Mouse (Mus musculus) CH12.LX (cell line): ENCODE measurements around the gene Prrg1.

Source experiments
- CHD1 ChIP-seq: IDR thresholded peaks from 2 replicates; pipeline ENCODE4 v1.6.1; 2012; ENCODE audit warnings: low read depth, low read length, improper control_type of control experiment, inconsistent platforms
- CTCF ChIP-seq, 2 experiments: IDR thresholded peaks in 1 of 2; conservative IDR thresholded peaks in 1 of 2; 2 replicates each; pipeline ENCODE4 v1.5.1; 2011 to 2012; ENCODE audit warnings: low read depth in 2 of 2, low read length in 2 of 2, improper control_type of control experiment in 1 of 2, inconsistent platforms in 1 of 2, mild to moderate bottlenecking in 1 of 2, moderate library complexity in 1 of 2
- ELF1 ChIP-seq: IDR thresholded peaks from 2 replicates; pipeline ENCODE4 v1.6.1; 2014; ENCODE audit warnings: low read depth, mild to moderate bottlenecking, inconsistent platforms, low read length, improper control_type of control experiment
- EP300 ChIP-seq: IDR thresholded peaks from 2 replicates; pipeline ENCODE4 v1.6.1; 2011; ENCODE audit warnings: low read length, improper control_type of control experiment
- ETS1 ChIP-seq: conservative IDR thresholded peaks from 2 replicates; pipeline ENCODE4 v1.6.1; 2012; ENCODE audit warnings: low read depth, mild to moderate bottlenecking, inconsistent platforms, low read length, improper control_type of control experiment, moderate library complexity
- HCFC1 ChIP-seq: IDR thresholded peaks from 2 replicates; pipeline ENCODE4 v1.6.1; 2012; ENCODE audit warnings: low read depth, mild to moderate bottlenecking, inconsistent platforms, low read length, improper control_type of control experiment
- KAT2A ChIP-seq: IDR thresholded peaks from 2 replicates; pipeline ENCODE4 v1.6.1; 2012; ENCODE audit warnings: low read length, improper control_type of control experiment, inconsistent platforms; ENCODE audit not compliant: insufficient replicate concordance
- POLR2AphosphoS2 ChIP-seq: IDR thresholded peaks from 2 replicates; pipeline ENCODE4 v1.6.1; 2011; ENCODE audit warnings: low read depth, low read length, improper control_type of control experiment
- SIN3A ChIP-seq: IDR thresholded peaks from 2 replicates; pipeline ENCODE4 v1.6.1; 2012; ENCODE audit warnings: low read length, improper control_type of control experiment, inconsistent platforms
- SMC3 ChIP-seq: IDR thresholded peaks from 2 replicates; pipeline ENCODE4 v1.6.1; 2011; ENCODE audit warnings: low read depth, low read length, improper control_type of control experiment
- TCF12 ChIP-seq: IDR thresholded peaks from 2 replicates; pipeline ENCODE4 v1.6.1; 2014; ENCODE audit warnings: low read depth, mild to moderate bottlenecking, inconsistent platforms, low read length, improper control_type of control experiment

- TF ChIP-seq ELF1, result no peak
- no peak for TF ChIP-seq EP300
- no peak for TF ChIP-seq SMC3
- no peak for TF ChIP-seq CTCF (conservative IDR thresholded peaks at IDR 0.05 in 1 of 2, IDR thresholded peaks at IDR 0.05 in 1 of 2; ENCODE audit: low read depth in 2 of 2, low read length in 2 of 2)
- TF ChIP-seq POLR2AphosphoS2, result no peak
- no peak for TF ChIP-seq TCF12
- TF ChIP-seq CHD1, result no peak
- no peak for TF ChIP-seq KAT2A
- TF ChIP-seq ETS1, result no peak
- no peak for TF ChIP-seq SIN3A
- TF ChIP-seq HCFC1, result no peak
Observed at GRCm38 (mm10) chrX:78434357-78434756, 149.3 kb downstream of the Prrg1 start.
